Mouse (Mus musculus) gastrocnemius, adult 2 months (tissue): ENCODE data around the gene Chid1. TPM values are rescaled to one million over a fixed set of nuclear protein-coding genes. Genes with fewer than 3 reads are reported as not detected.

Experiments
- DNase-seq: peaks from one replicate; pipeline ENCODE4 v3.0.0; 2022
- H3K27ac ChIP-seq: fragments of 200-600 bp; 2 replicates; pipeline ENCODE4 v1.8.1; 2022; ENCODE audit warnings: mild to moderate bottlenecking
- H3K4me3 ChIP-seq: fragments of 200-600 bp; 2 replicates; pipeline ENCODE4 v1.8.1; 2022; ENCODE audit warnings: mild to moderate bottlenecking, moderate library complexity
- CTCF ChIP-seq: fragments of 200-600 bp; IDR thresholded peaks from 2 replicates; pipeline ENCODE4 v1.8.1; 2022; ENCODE audit warnings: antibody characterized with exemption, mild to moderate bottlenecking, moderate library complexity
- intact Hi-C: fragments of 180-260 bp; cut with DNase I; formaldehyde crosslinking; loops from one replicate; pipeline ENCODE4 v1.15.1; 2025
- total RNA-seq, 2 experiments: library from RNA; stranded (reverse); gene quantifications; 2 replicates each; pipeline ENCODE4 v1.2.3; 2021

The Chid1 gene
- total RNA-seq, 2 experiments from 2014 or later = 11.5 to 21.6 TPM

- no peak for DNase-seq
- no peak for TF ChIP-seq CTCF
- no peak overlapping the region for H3K4me3 ChIP-seq
- peak overlapping the region; percentile 24 for H3K27ac ChIP-seq
- intact Hi-C loops = no loop called here
Measured at GRCm38 (mm10) chr7:141549432-141550061, 9.9 kb upstream of the Chid1 start.

- intact Hi-C loops = no loop called here
- no peak for DNase-seq
- Histone ChIP-seq H3K4me3 (no peak overlapping the region), H3K27ac (no peak overlapping the region)
- no peak for TF ChIP-seq CTCF
Measured at GRCm38 (mm10) chr7:141544654-141545053, 5.0 kb upstream of the Chid1 start.

- intact Hi-C loops = no loop called here
- DNase-seq = no peak
- H3K27ac ChIP-seq = 0 out of 2 replicates have a peak overlapping the region, but pooled peaks have one; percentile 1
- no peak for TF ChIP-seq CTCF
- no peak overlapping the region for H3K4me3 ChIP-seq
Measured at GRCm38 (mm10) chr7:141542588-141542987, 2.9 kb upstream of the Chid1 start.

DNA sequence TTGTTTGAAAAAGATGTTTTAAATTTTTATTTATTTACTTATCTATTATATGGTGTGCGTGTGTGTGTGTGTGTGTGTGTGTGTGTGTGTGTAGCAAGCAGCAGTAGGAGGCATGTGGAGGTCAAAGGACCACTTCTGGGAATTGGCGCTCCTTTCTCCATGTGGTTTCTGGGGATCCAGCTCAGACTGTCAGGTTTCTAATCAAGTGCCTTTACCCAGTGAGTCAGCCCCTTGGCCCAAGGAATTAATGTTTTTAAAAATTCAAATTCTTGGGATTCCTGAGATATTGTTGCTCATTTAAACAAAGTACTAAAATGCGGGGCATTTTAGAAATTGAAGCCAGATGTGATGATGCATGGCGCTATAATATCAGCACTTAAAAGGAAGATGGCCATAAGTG lies 2.0 kb upstream of the Chid1 start:
- TF ChIP-seq CTCF = no peak
- intact Hi-C loops = no loop called here
- Histone ChIP-seq H3K27ac (peak overlapping the region; percentile 93; the same call in 1 of the 2 replicates), H3K4me3 (no peak overlapping the region)
- no peak for DNase-seq

DNA sequence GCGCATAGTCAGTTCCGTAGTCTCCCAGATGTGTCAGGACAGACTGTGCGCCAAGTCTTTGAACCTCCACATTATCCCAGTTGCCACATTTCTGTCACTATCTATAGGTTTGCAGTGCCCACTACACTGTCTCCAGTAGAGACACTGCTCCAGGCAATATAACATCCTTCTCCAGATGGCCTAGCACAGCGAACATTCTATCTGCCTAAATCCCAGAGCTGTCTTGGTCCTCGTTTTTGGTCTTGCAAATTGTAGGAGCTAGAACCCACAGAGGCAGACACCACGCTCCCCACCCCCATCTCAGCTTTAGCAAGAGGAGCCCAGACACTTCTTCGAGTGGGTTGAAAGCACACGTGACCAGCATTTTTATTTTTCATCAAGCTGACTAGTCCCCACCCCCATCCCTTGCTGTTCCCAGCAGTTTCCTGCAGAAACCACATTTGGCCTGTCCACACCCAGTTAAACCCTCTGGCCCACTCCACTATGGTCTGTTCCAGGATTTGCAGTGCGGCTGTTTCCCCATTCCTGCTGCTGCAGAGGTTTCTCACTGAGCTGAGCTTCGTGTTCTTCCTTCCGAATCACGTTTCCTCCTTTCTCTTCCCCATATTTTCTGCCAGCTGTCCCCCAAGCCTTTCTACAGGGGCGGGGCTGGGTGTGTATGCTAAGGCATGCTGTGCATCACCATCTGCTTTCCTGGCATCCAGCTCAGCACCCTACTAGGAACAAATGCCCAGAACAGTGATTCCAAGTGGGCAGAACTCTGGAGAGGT lies 840 bp upstream of the Chid1 start:
- Histone ChIP-seq H3K27ac (peak overlapping the region; percentile 93), H3K4me3 (peak overlapping the region; percentile 92)
- DNase-seq = peak; percentile 74
- TF ChIP-seq CTCF = no peak
- intact Hi-C loops = loop anchor here (1.0 kb wide), 1 partner anchor 22 kb away; the partner anchor contains the start of gene Ap2a2

GRCm38 (mm10) chr7:141538852-141539555 lies 653 bp downstream of the Chid1 start:
- Histone ChIP-seq H3K4me3 (peak overlapping the region; percentile 92), H3K27ac (peak overlapping the region; percentile 93)
- no peak for TF ChIP-seq CTCF
- DNase-seq = peak; percentile 39
- intact Hi-C loops = loop anchor here (5.0 kb wide), 1 partner anchor 142 kb away; no protein-coding TSS in a partner anchor

GRCm38 (mm10) chr7:141535570-141535969 lies 4.1 kb downstream of the Chid1 start:
- no peak for DNase-seq
- intact Hi-C loops = loop anchor here (5.0 kb wide), 1 partner anchor 138 kb away; no protein-coding TSS in a partner anchor
- Histone ChIP-seq H3K4me3 (no peak overlapping the region), H3K27ac (no peak overlapping the region)
- no peak for TF ChIP-seq CTCF

- TF ChIP-seq CTCF = no peak
- DNase-seq = no peak
- intact Hi-C loops = loop anchor here (1.0 to 5.0 kb wide), 3 partner anchors 45 to 142 kb away; no protein-coding TSS in a partner anchor
Measured at GRCm38 (mm10) chr7:141525580-141525925, 14.1 kb downstream of the Chid1 start.

GRCm38 (mm10) chr7:141524760-141525579 lies 14.7 kb downstream of the Chid1 start:
- TF ChIP-seq CTCF = peak; percentile 95
- no peak overlapping the region for H3K27ac ChIP-seq

More at GRCm38 (mm10) chr7:141525580-141525925, 14.1 kb downstream of the Chid1 start:
- Histone ChIP-seq H3K27ac (no peak overlapping the region), H3K4me3 (no peak overlapping the region)

DNA sequence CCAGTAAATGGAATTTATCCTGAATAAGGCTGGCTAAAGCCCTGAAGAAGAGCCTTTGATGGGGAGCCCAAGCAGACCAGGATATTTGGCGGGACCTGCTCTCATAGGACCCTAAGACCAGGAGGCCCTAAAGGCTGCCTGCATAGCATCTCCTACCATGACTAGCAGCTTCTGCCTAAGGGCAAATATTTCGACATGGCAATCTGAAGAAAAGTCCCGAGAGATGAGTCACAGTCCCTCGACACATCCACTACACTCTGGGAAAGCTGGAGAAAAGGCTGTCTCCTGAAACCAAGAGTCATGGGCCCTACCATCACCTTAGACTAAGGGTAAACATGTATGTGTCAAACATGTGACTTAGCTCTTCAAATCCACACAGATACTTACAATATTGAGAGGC lies 15.4 kb downstream of the Chid1 start:
- intact Hi-C loops = loop anchor here (2.0 kb wide), 1 partner anchor 115 kb away; no protein-coding TSS in a partner anchor
- Histone ChIP-seq H3K4me3 (no peak overlapping the region), H3K27ac (no peak overlapping the region)
- no peak for TF ChIP-seq CTCF
- DNase-seq = no peak

More at GRCm38 (mm10) chr7:141524760-141525579, 14.7 kb downstream of the Chid1 start:
- no peak overlapping the region for H3K4me3 ChIP-seq
- DNase-seq = peak; percentile 77
- intact Hi-C loops = loop anchor here (1.0 to 5.0 kb wide), 3 partner anchors 45 to 142 kb away; no protein-coding TSS in a partner anchor

- no peak for TF ChIP-seq CTCF
- no peak for DNase-seq
- intact Hi-C loops = no loop called here
- Histone ChIP-seq H3K27ac (no peak overlapping the region), H3K4me3 (no peak overlapping the region)
Measured at GRCm38 (mm10) chr7:141523007-141523406, 16.6 kb downstream of the Chid1 start.

DNA sequence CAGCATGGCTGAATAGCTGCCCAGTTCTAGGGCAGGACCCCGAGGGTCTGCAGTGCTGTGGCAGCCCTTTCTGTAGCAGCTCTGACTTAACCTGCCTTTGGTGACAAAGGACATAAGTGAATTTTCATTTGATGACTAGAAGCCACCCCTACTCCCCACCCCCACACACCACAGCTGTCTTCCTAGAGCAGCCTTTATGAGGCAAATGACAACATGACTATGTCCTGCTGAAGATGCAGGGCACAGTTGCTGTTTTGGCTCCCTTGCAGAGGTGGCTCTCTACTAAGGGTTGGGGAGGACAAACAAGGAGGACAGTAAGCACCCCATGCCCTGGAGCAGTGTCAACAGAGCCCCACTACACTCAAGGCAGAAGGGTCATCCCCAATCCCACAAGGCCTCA lies 19.9 kb downstream of the Chid1 start:
- intact Hi-C loops = no loop called here
- Histone ChIP-seq H3K27ac (no peak overlapping the region; the same call in 1 of the 2 replicates), H3K4me3 (no peak overlapping the region)
- DNase-seq = no peak
- no peak for TF ChIP-seq CTCF
